Mouse (Mus musculus) thymus, adult 2 months (tissue): Measurements from ENCODE around the gene Mfsd11.

Source experiments
- CTCF ChIP-seq: fragments of 200-500 bp; IDR thresholded peaks from 2 replicates; pipeline ENCODE4 v1.5.1; 2012; ENCODE audit warnings: mild to moderate bottlenecking, control low read depth, low read length, moderate library complexity, borderline replicate concordance; ENCODE audit not compliant: control insufficient read depth, poor library complexity, insufficient read depth; ENCODE audit errors: extremely low read depth
- POLR2A ChIP-seq: fragments of 200-500 bp; IDR thresholded peaks from 2 replicates; pipeline ENCODE4 v1.6.1; 2012; ENCODE audit warnings: mild to moderate bottlenecking, low read length, control low read depth, moderate library complexity; ENCODE audit not compliant: control insufficient read depth, poor library complexity, insufficient read depth; ENCODE audit errors: extremely low read depth

DNA sequence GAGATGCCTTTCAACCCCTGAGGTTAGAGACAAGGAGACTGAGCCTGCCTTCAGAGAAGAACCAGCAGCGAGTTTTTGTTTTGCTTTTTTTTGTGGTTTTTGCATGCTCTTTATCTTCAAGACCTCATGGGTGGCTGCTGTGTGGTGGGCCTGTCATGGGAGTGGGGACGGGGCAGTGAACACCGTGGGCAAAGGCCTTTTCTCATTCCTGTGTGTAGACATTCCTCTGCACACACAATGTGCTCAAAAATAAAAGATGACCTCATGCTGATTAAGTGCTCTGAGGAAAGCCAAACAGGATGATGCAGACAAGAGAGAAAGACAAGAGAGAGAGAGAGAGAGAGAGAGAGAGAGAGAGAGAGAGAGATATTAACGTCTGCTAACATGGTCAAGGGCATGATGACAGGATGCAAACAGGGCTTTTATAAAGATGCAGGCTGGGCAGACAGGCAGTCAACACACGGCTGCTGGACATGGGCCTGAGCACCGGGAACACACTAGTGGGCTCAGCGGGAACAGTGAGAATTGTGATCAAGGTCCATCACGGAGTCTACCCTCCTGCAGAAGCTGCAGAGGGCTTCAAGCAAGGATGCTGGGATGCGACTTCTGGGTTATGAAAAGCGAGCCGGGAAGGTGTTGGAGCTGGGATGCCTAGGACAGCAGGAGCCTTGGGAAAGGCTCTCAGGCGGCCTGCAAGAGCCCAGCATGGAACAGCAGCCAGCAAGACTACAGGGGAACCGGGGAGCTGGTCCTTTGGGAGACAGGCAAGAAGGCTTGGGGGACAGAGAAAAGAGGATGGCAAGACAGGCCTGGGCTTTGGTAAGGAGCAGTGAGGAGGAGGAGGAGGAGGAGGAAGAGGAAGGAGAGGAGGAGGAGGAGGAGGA, 30.9 kb upstream of the Mfsd11 start:
- TF ChIP-seq CTCF: no peak
- no peak for TF ChIP-seq POLR2A
